Mouse (Mus musculus): ENCODE data around the gene Pln.

Pln gene

DNA sequence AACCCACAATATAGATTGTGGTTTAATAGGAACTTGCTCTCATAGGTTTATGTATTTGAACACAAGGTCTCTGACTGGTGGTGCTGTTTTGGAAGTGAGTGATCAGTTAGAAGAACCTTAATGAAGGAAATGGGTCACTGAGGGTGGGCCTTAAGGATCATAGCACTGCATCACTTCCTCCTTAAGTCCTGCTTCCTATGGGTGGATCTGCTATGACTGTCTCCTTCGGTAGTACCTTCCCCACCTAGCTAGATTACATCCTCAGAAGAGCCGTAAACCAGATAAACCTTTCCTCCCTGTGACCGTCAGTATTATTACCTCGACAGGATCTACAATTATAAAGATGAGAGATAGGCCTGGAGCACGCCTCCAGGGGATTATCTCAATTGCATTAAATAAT, 48.0 kb downstream of the Pln start:
- no peak for TF ChIP-seq GATA4 (IDR thresholded peaks at IDR 0.05; ENCODE audit: insufficient replicate concordance, low read length)

DNA sequence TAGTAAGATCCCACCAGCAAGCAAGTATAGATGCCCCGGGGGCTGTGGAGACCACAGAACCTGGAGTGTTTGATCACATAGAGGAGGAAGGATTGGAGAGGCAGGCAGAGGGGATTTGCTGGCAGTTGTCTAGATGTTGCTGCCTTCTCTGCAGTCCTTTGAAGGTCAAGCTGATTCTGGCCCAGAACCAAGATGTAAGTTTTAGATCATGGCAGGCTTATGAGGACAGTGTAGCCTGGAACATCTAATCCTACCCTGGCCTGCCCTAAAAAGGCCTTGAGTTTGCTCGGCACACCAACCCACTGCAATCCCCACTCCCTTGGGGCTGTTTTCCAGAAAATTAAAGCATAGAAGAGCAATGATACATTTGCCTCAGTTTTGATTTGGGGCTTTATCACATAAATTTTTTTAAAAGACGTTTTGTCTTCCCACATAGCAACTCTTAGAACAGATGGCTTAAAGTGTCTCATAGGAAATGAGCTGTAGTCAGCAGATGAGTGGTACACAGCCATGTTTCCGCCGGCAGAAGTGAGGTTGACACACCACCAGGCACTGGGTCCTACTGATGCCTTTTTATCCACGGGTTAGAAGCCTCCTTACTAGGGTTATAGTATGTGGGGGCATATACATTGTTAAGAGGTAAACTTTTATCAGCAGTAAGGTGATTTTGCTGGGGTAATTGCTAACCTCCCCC, 50.9 kb downstream of the Pln start:
- no peak for TF ChIP-seq GATA4 (IDR thresholded peaks at IDR 0.05; ENCODE audit: insufficient replicate concordance, low read length)

DNA sequence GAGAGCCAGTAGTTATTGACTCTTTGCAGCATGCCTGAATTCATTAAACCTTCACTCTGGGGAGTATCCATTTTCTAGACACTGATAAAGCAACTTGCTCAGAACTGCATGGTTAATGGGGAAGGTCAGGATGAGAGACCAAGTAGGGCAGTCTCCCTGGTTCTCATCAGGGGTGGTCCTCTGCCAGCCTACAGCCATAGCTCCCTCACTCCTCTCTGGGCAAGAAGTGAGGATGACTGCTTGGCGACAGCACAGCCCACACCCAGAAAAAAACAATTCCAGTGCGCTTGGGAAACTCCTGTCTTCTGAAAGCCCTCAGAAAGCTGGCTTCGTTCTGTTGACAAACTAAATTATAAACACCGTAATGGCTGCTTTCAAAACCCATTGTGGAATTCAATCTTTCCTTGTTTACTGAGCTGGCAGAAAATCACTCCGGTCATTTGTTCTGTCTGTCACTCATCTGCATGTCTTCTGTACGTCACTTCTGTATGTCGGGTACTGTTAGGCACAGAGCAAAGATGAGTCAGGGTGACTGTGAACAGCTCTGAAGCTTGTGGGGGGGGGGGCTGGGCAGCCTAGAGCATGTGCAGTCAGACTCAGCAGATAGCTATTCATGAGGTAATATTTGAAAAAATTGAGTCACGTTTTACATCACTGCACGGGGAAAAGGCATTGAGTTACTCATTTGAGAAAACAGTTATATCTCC, 57.6 kb downstream of the Pln start:
- no peak for TF ChIP-seq GATA4 (IDR thresholded peaks at IDR 0.05; ENCODE audit: insufficient replicate concordance, low read length)

All from liver, adult (tissue).